Mouse (Mus musculus): ENCODE data around the gene Kcnh1. TPM values are rescaled to one million over a fixed set of nuclear protein-coding genes. Genes with fewer than 3 reads are reported as not detected.

Kcnh1 gene
- polyA plus RNA-seq, 1 experiment from 2014 or later = 0.38 TPM

- ATAC-seq (replicated peaks; ENCODE audit: insufficient number of reproducible peaks, low FRiP score, low TSS enrichment, low read depth) = no peak
Measured at GRCm38 (mm10) chr1:192399667-192400490, 209.3 kb downstream of the Kcnh1 start.

GRCm38 (mm10) chr1:192400991-192401390 is 210.4 kb downstream of the Kcnh1 start:
- 77% methylated on average over 4 of the region's 4 CpGs for WGBS
- H3K4me2 ChIP-seq (ENCODE audit: low read depth, low read length) = no peak overlapping the region
- H3K9me3 ChIP-seq (replicated peaks; ENCODE audit: control insufficient read depth, low read length) = no peaks in the 10 kb centered on the region
- no peak for DNase-seq (ENCODE audit: low spot score)
- H3K27me3 ChIP-seq (ENCODE audit: control insufficient read depth, insufficient read depth, low read length) = no peaks in the 10 kb centered on the region
- H3K27ac ChIP-seq (replicated peaks; ENCODE audit: low read depth, low read length) = no peak overlapping the region
- H3K36me3 ChIP-seq (replicated peaks; ENCODE audit: control insufficient read depth, insufficient read depth, low read depth, low read length) = no peaks in the 10 kb centered on the region
- no peak for ATAC-seq (replicated peaks; ENCODE audit: insufficient number of reproducible peaks, low FRiP score, low TSS enrichment, low read depth)
- H3K4me3 ChIP-seq (ENCODE audit: low read depth, low read length) = no peak overlapping the region
- H3K4me1 ChIP-seq (ENCODE audit: control insufficient read depth, insufficient read depth, low read length) = no peaks in the 10 kb centered on the region
- H3K9ac ChIP-seq (replicated peaks; ENCODE audit: low read length) = no peak overlapping the region

More at GRCm38 (mm10) chr1:192399667-192400490, 209.3 kb downstream of the Kcnh1 start:
- Histone ChIP-seq H3K4me1 (ENCODE audit: control insufficient read depth, insufficient read depth, low read length) (no peaks in the 10 kb centered on the region), H3K4me2 (ENCODE audit: low read depth, low read length) (no peak overlapping the region), H3K4me3 (ENCODE audit: low read depth, low read length) (no peak overlapping the region), H3K9me3 (replicated peaks; ENCODE audit: control insufficient read depth, low read length) (no peaks in the 10 kb centered on the region), H3K27me3 (ENCODE audit: control insufficient read depth, insufficient read depth, low read length) (no peaks in the 10 kb centered on the region), H3K36me3 (replicated peaks; ENCODE audit: control insufficient read depth, insufficient read depth, low read depth, low read length) (no peaks in the 10 kb centered on the region), H3K27ac (replicated peaks; ENCODE audit: low read depth, low read length) (no peak overlapping the region), H3K9ac (replicated peaks; ENCODE audit: low read length) (no peak overlapping the region)
- 73% methylated on average over 14 of the region's 14 CpGs for WGBS
- DNase-seq (ENCODE audit: low spot score) = no peak

GRCm38 (mm10) chr1:192402911-192403704 is 212.5 kb downstream of the Kcnh1 start:
- H3K36me3 ChIP-seq (replicated peaks; ENCODE audit: control insufficient read depth, insufficient read depth, low read depth, low read length) = no peaks in the 10 kb centered on the region
- WGBS = 83% methylated on average over 8 of the region's 8 CpGs

GRCm38 (mm10) chr1:192405136-192405535 is 214.6 kb downstream of the Kcnh1 start:
- Histone ChIP-seq H3K4me1 (ENCODE audit: control insufficient read depth, insufficient read depth, low read length) (no peaks in the 10 kb centered on the region), H3K36me3 (replicated peaks; ENCODE audit: control insufficient read depth, insufficient read depth, low read depth, low read length) (no peaks in the 10 kb centered on the region), H3K4me2 (ENCODE audit: low read depth, low read length) (no peak overlapping the region), H3K9me3 (replicated peaks; ENCODE audit: control insufficient read depth, low read length) (no peaks in the 10 kb centered on the region), H3K4me3 (ENCODE audit: low read depth, low read length) (no peak overlapping the region), H3K9ac (replicated peaks; ENCODE audit: low read length) (no peak overlapping the region), H3K27ac (replicated peaks; ENCODE audit: low read depth, low read length) (no peak overlapping the region), H3K27me3 (ENCODE audit: control insufficient read depth, insufficient read depth, low read length) (no peaks in the 10 kb centered on the region)
- WGBS = 92% methylated on average over 4 of the region's 4 CpGs
- ATAC-seq (replicated peaks; ENCODE audit: insufficient number of reproducible peaks, low FRiP score, low TSS enrichment, low read depth) (no peak), DNase-seq (ENCODE audit: low spot score) (no peak)

More at GRCm38 (mm10) chr1:192402911-192403704, 212.5 kb downstream of the Kcnh1 start:
- Histone ChIP-seq H3K27ac (replicated peaks; ENCODE audit: low read depth, low read length) (no peak overlapping the region), H3K4me3 (ENCODE audit: low read depth, low read length) (no peak overlapping the region), H3K9me3 (replicated peaks; ENCODE audit: control insufficient read depth, low read length) (no peaks in the 10 kb centered on the region), H3K27me3 (ENCODE audit: control insufficient read depth, insufficient read depth, low read length) (no peaks in the 10 kb centered on the region), H3K4me1 (ENCODE audit: control insufficient read depth, insufficient read depth, low read length) (no peaks in the 10 kb centered on the region), H3K9ac (replicated peaks; ENCODE audit: low read length) (no peak overlapping the region), H3K4me2 (ENCODE audit: low read depth, low read length) (no peak overlapping the region)
- ATAC-seq (replicated peaks; ENCODE audit: insufficient number of reproducible peaks, low FRiP score, low TSS enrichment, low read depth) (0 out of 2 replicates have a peak, but pooled peaks have one; percentile 14), DNase-seq (ENCODE audit: low spot score) (no peak)

GRCm38 (mm10) chr1:192406589-192406988 is 216.0 kb downstream of the Kcnh1 start:
- no peak overlapping the region for H3K27ac ChIP-seq (replicated peaks; ENCODE audit: low read depth, low read length)
- H3K9ac ChIP-seq (replicated peaks; ENCODE audit: low read length) = no peak overlapping the region
- no peak overlapping the region for H3K4me3 ChIP-seq (ENCODE audit: low read depth, low read length)
- H3K27me3 ChIP-seq (ENCODE audit: control insufficient read depth, insufficient read depth, low read length) = no peaks in the 10 kb centered on the region
- no peaks in the 10 kb centered on the region for H3K4me1 ChIP-seq (ENCODE audit: control insufficient read depth, insufficient read depth, low read length)
- H3K4me2 ChIP-seq (ENCODE audit: low read depth, low read length) = no peak overlapping the region
- no peaks in the 10 kb centered on the region for H3K9me3 ChIP-seq (replicated peaks; ENCODE audit: control insufficient read depth, low read length)
- DNase-seq (ENCODE audit: low spot score) (no peak), ATAC-seq (replicated peaks; ENCODE audit: insufficient number of reproducible peaks, low FRiP score, low TSS enrichment, low read depth) (no peak)
- 86% methylated on average over 5 of the region's 5 CpGs for WGBS
- H3K36me3 ChIP-seq (replicated peaks; ENCODE audit: control insufficient read depth, insufficient read depth, low read depth, low read length) = no peaks in the 10 kb centered on the region

GRCm38 (mm10) chr1:192415813-192416212 is 225.2 kb downstream of the Kcnh1 start:
- no peak for ATAC-seq (replicated peaks; ENCODE audit: insufficient number of reproducible peaks, low FRiP score, low TSS enrichment, low read depth)
- no peak overlapping the region for H3K9ac ChIP-seq (replicated peaks; ENCODE audit: low read length)
- no peaks in the 10 kb centered on the region for H3K4me1 ChIP-seq (ENCODE audit: control insufficient read depth, insufficient read depth, low read length)
- no peak overlapping the region for H3K27ac ChIP-seq (replicated peaks; ENCODE audit: low read depth, low read length)
- H3K4me3 ChIP-seq (ENCODE audit: low read depth, low read length) = no peak overlapping the region
- H3K9me3 ChIP-seq (replicated peaks; ENCODE audit: control insufficient read depth, low read length) = no peaks in the 10 kb centered on the region
- whole genome bisulfite sequencing = 54% methylated on average over 3 of the region's 3 CpGs
- no peaks in the 10 kb centered on the region for H3K27me3 ChIP-seq (ENCODE audit: control insufficient read depth, insufficient read depth, low read length)
- DNase-seq (ENCODE audit: low spot score) = no peak
- no peak overlapping the region for H3K4me2 ChIP-seq (ENCODE audit: low read depth, low read length)
- no peaks in the 10 kb centered on the region for H3K36me3 ChIP-seq (replicated peaks; ENCODE audit: control insufficient read depth, insufficient read depth, low read depth, low read length)

GRCm38 (mm10) chr1:192416241-192416821 is 225.8 kb downstream of the Kcnh1 start:
- Histone ChIP-seq H3K36me3 (replicated peaks; ENCODE audit: control insufficient read depth, insufficient read depth, low read depth, low read length) (no peaks in the 10 kb centered on the region), H3K4me1 (ENCODE audit: control insufficient read depth, insufficient read depth, low read length) (no peaks in the 10 kb centered on the region), H3K9ac (replicated peaks; ENCODE audit: low read length) (no peak overlapping the region), H3K4me2 (ENCODE audit: low read depth, low read length) (no peak overlapping the region), H3K4me3 (ENCODE audit: low read depth, low read length) (no peak overlapping the region), H3K27me3 (ENCODE audit: control insufficient read depth, insufficient read depth, low read length) (no peaks in the 10 kb centered on the region), H3K27ac (replicated peaks; ENCODE audit: low read depth, low read length) (no peak overlapping the region), H3K9me3 (replicated peaks; ENCODE audit: control insufficient read depth, low read length) (no peaks in the 10 kb centered on the region)
- DNase-seq (ENCODE audit: low spot score) (no peak), ATAC-seq (replicated peaks; ENCODE audit: insufficient number of reproducible peaks, low FRiP score, low TSS enrichment, low read depth) (no peak)
- WGBS = 65% methylated on average over 9 of the region's 9 CpGs
